Mouse (Mus musculus): ENCODE data around the gene Tnpo3. TPM values are rescaled to one million over a fixed set of nuclear protein-coding genes. Genes with fewer than 3 reads are reported as not detected.
"Not testable (repeated sequence)": the region's sequence is repeated elsewhere in the genome, so short reads cannot be mapped to it uniquely, and the experiment has no call there.

Tnpo3 gene
- polyA plus RNA-seq, 1 experiment from 2014 or later = 97.5 TPM

- ATAC-seq = no peak
- Histone ChIP-seq H3K27ac (ENCODE audit: low read depth, low read length) (no peak overlapping the region), H3K4me2 (ENCODE audit: low read length) (no peak overlapping the region), H3K4me1 (ENCODE audit: control insufficient read depth, insufficient read depth, low read length) (no peaks in the 10 kb centered on the region), H3K9me3 (replicated peaks; ENCODE audit: control insufficient read depth, low read length) (0 out of 2 replicates have a peak, but pooled peaks cover 3% of the 10 kb centered on the region), H3K4me3 (ENCODE audit: low read depth, low read length) (no peak overlapping the region), H3K27me3 (replicated peaks; ENCODE audit: control insufficient read depth, insufficient read depth, low read length) (no peaks in the 10 kb centered on the region), H3K9ac (ENCODE audit: low read length) (no peak overlapping the region), H3K36me3 (ENCODE audit: control insufficient read depth, insufficient read depth, low read length) (no peaks in the 10 kb centered on the region)
- no peak for DNase-seq (ENCODE audit: low spot score)
- 92% methylated on average over 2 of the region's 2 CpGs for WGBS
Observed at GRCm38 (mm10) chr6:29627756-29628155, 18.1 kb upstream of the Tnpo3 start.

DNA sequence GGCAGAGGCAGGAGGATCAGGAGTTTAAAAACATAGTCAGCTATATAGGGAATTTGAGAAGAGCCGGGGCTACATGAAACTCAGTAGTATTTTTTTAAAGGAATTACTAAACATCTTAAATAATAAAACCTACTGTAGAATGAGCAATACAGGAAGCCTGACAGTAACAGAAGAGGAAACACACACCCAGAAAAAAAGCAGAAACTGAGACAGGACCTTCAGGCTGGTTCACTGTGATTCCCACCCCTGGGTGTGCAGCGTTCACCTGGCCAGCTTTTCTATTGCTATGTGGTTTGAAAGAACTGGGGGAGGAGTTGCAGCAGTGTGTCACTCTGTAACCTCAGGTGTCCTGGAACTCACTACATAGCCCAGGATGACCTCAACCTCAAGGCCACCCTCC lies 14.2 kb upstream of the Tnpo3 start:
- no peaks in the 10 kb centered on the region for H3K9me3 ChIP-seq (replicated peaks; ENCODE audit: control insufficient read depth, low read length)
- H3K4me1 ChIP-seq (ENCODE audit: control insufficient read depth, insufficient read depth, low read length) = no peaks in the 10 kb centered on the region
- no peak overlapping the region for H3K9ac ChIP-seq (ENCODE audit: low read length)
- no peaks in the 10 kb centered on the region for H3K27me3 ChIP-seq (replicated peaks; ENCODE audit: control insufficient read depth, insufficient read depth, low read length)
- ATAC-seq (no peak), DNase-seq (ENCODE audit: low spot score) (no peak)
- 95% methylated on average over 2 of the region's 2 CpGs for WGBS
- H3K36me3 ChIP-seq (ENCODE audit: control insufficient read depth, insufficient read depth, low read length) = no peaks in the 10 kb centered on the region
- H3K4me3 ChIP-seq (ENCODE audit: low read depth, low read length) = no peak overlapping the region
- no peak overlapping the region for H3K27ac ChIP-seq (ENCODE audit: low read depth, low read length)
- no peak overlapping the region for H3K4me2 ChIP-seq (ENCODE audit: low read length)

GRCm38 (mm10) chr6:29622273-29622672 lies 12.6 kb upstream of the Tnpo3 start:
- H3K4me3 ChIP-seq (ENCODE audit: low read depth, low read length) = no peak overlapping the region
- DNase-seq (ENCODE audit: low spot score) = no peak
- no peaks in the 10 kb centered on the region for H3K36me3 ChIP-seq (ENCODE audit: control insufficient read depth, insufficient read depth, low read length)
- no peaks in the 10 kb centered on the region for H3K9me3 ChIP-seq (replicated peaks; ENCODE audit: control insufficient read depth, low read length)
- no peaks in the 10 kb centered on the region for H3K4me1 ChIP-seq (ENCODE audit: control insufficient read depth, insufficient read depth, low read length)
- WGBS = 53% methylated on average over 6 of the region's 6 CpGs
- no peak overlapping the region for H3K9ac ChIP-seq (ENCODE audit: low read length)
- H3K4me2 ChIP-seq (ENCODE audit: low read length) = no peak overlapping the region
- no peak for ATAC-seq
- H3K27ac ChIP-seq (ENCODE audit: low read depth, low read length) = no peak overlapping the region
- no peaks in the 10 kb centered on the region for H3K27me3 ChIP-seq (replicated peaks; ENCODE audit: control insufficient read depth, insufficient read depth, low read length)

DNA sequence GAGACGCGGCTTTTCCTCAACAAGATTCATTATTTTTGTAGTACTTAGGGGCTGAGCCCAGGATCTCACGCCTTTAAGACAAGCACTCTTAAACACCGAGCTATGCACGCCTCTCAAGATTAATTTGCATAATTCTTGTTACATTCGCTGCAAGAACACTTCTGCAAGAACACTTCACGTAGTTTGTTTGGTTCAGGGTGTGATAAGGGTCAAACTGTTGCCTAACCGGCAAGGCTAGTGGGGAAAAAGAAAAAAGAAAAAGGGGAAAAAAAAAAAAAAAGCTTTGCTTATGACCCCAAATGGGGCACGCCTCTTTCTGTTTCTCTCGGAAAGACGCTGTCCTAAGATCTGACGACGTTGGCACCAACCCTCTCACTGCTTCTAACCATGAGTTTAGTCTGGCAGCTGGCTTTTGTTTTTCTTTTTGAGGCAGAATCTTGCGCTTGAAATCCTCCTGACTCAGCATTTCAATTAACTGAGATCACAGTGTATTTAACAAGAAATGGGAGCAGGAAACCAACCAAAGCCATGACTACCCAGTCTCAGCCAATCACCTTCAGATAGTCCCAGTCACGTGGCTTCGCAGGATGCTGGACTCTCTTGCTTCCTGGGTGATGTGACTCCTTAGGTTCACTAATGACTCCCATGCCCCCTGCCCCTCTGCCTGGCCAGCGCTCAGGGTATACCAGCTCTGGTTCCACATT lies 11.3 kb upstream of the Tnpo3 start:
- H3K9me3 ChIP-seq (replicated peaks; ENCODE audit: control insufficient read depth, low read length) = no peaks in the 10 kb centered on the region
- no peak overlapping the region for H3K4me2 ChIP-seq (ENCODE audit: low read length)
- WGBS = 58% methylated on average over 17 of the region's 17 CpGs
- no peak overlapping the region for H3K27ac ChIP-seq (ENCODE audit: low read depth, low read length)
- DNase-seq (ENCODE audit: low spot score) (peak; percentile 8), ATAC-seq (no peak)
- H3K4me3 ChIP-seq (ENCODE audit: low read depth, low read length) = no peak overlapping the region
- no peaks in the 10 kb centered on the region for H3K4me1 ChIP-seq (ENCODE audit: control insufficient read depth, insufficient read depth, low read length)
- no peaks in the 10 kb centered on the region for H3K36me3 ChIP-seq (ENCODE audit: control insufficient read depth, insufficient read depth, low read length)
- H3K9ac ChIP-seq (ENCODE audit: low read length) = no peak overlapping the region
- no peaks in the 10 kb centered on the region for H3K27me3 ChIP-seq (replicated peaks; ENCODE audit: control insufficient read depth, insufficient read depth, low read length)

GRCm38 (mm10) chr6:29620176-29620575 lies 10.5 kb upstream of the Tnpo3 start:
- Histone ChIP-seq H3K4me2 (ENCODE audit: low read length) (no peak overlapping the region), H3K4me1 (ENCODE audit: control insufficient read depth, insufficient read depth, low read length) (no peaks in the 10 kb centered on the region), H3K27ac (ENCODE audit: low read depth, low read length) (no peak overlapping the region), H3K4me3 (ENCODE audit: low read depth, low read length) (no peak overlapping the region), H3K9ac (ENCODE audit: low read length) (no peak overlapping the region), H3K27me3 (replicated peaks; ENCODE audit: control insufficient read depth, insufficient read depth, low read length) (no peaks in the 10 kb centered on the region), H3K36me3 (ENCODE audit: control insufficient read depth, insufficient read depth, low read length) (no peaks in the 10 kb centered on the region), H3K9me3 (replicated peaks; ENCODE audit: control insufficient read depth, low read length) (no peaks in the 10 kb centered on the region)
- WGBS = 42% methylated on average over 3 of the region's 3 CpGs
- ATAC-seq = no peak
- DNase-seq (ENCODE audit: low spot score) = no peak

DNA sequence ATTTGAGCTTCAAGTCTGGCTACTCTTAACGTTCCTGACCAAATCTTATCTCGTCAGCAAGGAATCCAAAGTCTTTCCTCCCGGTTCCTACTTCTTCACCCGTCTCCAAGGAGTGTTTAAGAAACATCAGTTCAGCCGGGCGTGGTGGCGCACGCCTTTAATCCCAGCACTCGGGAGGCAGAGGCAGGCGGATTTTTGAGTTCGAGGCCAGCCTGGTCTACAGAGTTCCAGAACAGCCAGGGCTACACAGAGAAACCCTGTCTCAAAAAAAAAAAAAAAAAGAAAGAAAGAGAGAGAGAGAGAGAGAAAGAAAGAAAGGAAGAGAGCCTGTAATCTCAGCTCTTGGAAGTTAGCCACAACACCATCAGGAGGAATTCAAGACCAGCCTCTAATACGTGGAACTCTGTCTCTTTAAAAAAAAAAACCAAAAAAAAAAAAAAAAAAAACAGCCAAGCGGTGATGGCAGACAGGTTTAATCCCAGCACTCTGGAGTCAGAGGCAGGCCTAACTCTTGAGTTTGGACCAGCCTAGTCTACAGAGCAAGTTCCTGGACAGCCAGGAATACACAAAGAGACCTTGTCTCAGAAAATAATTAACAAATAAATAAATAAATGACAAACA lies 443 bp upstream of the Tnpo3 start:
- not testable (repeated sequence) for H3K36me3 ChIP-seq (ENCODE audit: control insufficient read depth, insufficient read depth, low read length); ATAC-seq; H3K27me3 ChIP-seq (replicated peaks; ENCODE audit: control insufficient read depth, insufficient read depth, low read length); H3K9me3 ChIP-seq (replicated peaks; ENCODE audit: control insufficient read depth, low read length); DNase-seq (ENCODE audit: low spot score)
- Histone ChIP-seq H3K4me3 (ENCODE audit: low read depth, low read length) (peak overlapping the region; percentile 96), H3K27ac (ENCODE audit: low read depth, low read length) (peak overlapping the region; percentile 80), H3K9ac (ENCODE audit: low read length) (peak overlapping the region; percentile 94), H3K4me1 (ENCODE audit: control insufficient read depth, insufficient read depth, low read length) (peaks cover 10% of the 10 kb centered on the region), H3K4me2 (ENCODE audit: low read length) (peak overlapping the region; percentile 80)
- 38% methylated on average over 13 of the region's 13 CpGs for WGBS

DNA sequence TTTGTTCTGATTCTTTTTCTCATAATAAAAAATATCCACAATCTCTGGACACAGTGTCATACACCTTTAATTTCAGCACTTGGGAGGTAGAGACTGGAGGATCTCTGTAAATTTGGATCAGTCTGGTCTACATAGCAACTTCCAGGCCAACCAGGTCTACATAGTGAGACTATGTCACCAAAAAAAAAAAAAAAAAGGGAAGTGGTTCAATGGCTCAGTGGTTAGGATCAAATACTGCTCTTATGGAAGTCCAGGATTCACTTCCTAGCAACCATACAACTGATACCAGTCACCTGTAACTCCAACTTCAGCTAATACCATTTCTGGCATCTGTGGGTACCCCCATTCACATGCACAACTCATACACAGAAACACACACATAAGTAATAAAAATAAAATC lies 9.5 kb downstream of the Tnpo3 start:
- Histone ChIP-seq H3K4me3 (ENCODE audit: low read depth, low read length) (no peak overlapping the region), H3K36me3 (ENCODE audit: control insufficient read depth, insufficient read depth, low read length) (no peaks in the 10 kb centered on the region), H3K4me2 (ENCODE audit: low read length) (no peak overlapping the region), H3K27me3 (replicated peaks; ENCODE audit: control insufficient read depth, insufficient read depth, low read length) (no peaks in the 10 kb centered on the region), H3K9me3 (replicated peaks; ENCODE audit: control insufficient read depth, low read length) (no peaks in the 10 kb centered on the region), H3K27ac (ENCODE audit: low read depth, low read length) (no peak overlapping the region), H3K4me1 (ENCODE audit: control insufficient read depth, insufficient read depth, low read length) (no peaks in the 10 kb centered on the region), H3K9ac (ENCODE audit: low read length) (no peak overlapping the region)
- no peak for ATAC-seq
- DNase-seq (ENCODE audit: low spot score) = no peak

DNA sequence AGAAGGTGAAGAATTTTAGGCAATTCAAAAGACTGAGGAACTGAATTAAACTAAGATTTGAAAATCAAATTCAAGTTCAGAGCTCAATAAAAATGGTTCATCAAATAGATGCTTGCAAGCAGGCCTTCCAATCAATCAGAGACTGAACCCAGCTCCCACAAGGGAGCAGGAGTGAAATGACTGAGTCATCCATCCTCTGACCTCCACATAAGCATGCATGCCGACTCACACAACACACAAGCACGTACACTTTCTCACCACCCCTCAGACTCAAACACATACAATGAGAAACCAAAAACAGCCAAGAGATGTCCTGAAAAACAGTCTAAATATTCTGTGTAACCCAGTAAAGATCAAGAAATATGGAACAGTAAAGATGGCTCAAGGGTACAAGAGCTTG lies 14.0 kb downstream of the Tnpo3 start:
- no peak overlapping the region for H3K9ac ChIP-seq (ENCODE audit: low read length)
- no peak for ATAC-seq
- no peak overlapping the region for H3K4me3 ChIP-seq (ENCODE audit: low read depth, low read length)
- no peak overlapping the region for H3K27ac ChIP-seq (ENCODE audit: low read depth, low read length)
- no peak overlapping the region for H3K4me2 ChIP-seq (ENCODE audit: low read length)
- H3K27me3 ChIP-seq (replicated peaks; ENCODE audit: control insufficient read depth, insufficient read depth, low read length) = no peaks in the 10 kb centered on the region
- H3K4me1 ChIP-seq (ENCODE audit: control insufficient read depth, insufficient read depth, low read length) = no peaks in the 10 kb centered on the region
- H3K9me3 ChIP-seq (replicated peaks; ENCODE audit: control insufficient read depth, low read length) = no peaks in the 10 kb centered on the region
- WGBS = 94% methylated on average over 2 of the region's 2 CpGs
- no peaks in the 10 kb centered on the region for H3K36me3 ChIP-seq (ENCODE audit: control insufficient read depth, insufficient read depth, low read length)
- DNase-seq (ENCODE audit: low spot score) = no peak

DNA sequence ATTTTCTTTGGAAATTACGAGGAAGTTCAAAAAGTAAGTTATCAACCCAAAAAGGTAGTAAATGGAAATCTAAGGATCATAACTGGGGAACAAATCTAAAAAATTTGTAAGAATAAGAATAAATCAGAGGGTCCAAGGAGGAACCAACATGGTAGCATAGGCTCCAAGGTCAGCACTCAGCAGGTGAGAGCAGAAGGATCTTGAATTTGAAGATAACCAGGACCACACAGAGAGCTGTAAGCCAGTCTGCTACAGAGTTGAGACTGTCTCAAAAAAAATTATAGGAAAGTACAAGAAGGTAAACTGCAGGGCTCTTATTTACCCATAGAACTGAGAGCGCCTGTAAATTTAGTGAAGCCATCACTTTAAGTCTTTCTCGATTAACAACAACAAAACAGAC lies 28.5 kb downstream of the Tnpo3 start:
- Histone ChIP-seq H3K4me1 (ENCODE audit: control insufficient read depth, insufficient read depth, low read length) (no peaks in the 10 kb centered on the region), H3K4me3 (ENCODE audit: low read depth, low read length) (no peak overlapping the region), H3K9ac (ENCODE audit: low read length) (no peak overlapping the region), H3K36me3 (ENCODE audit: control insufficient read depth, insufficient read depth, low read length) (peaks cover 76% of the 10 kb centered on the region), H3K4me2 (ENCODE audit: low read length) (no peak overlapping the region), H3K9me3 (replicated peaks; ENCODE audit: control insufficient read depth, low read length) (no peaks in the 10 kb centered on the region; the same call in 1 of the 2 replicates), H3K27ac (ENCODE audit: low read depth, low read length) (no peak overlapping the region), H3K27me3 (replicated peaks; ENCODE audit: control insufficient read depth, insufficient read depth, low read length) (no peaks in the 10 kb centered on the region)
- ATAC-seq (no peak), DNase-seq (ENCODE audit: low spot score) (no peak)
- 93% methylated on average over 3 of the region's 3 CpGs for WGBS

All from forebrain, embryonic 14.5 days (tissue).